ENCODE assay signal across 9 mouse cellular contexts in genomic region chr4:129113083-129113988, GRCm38 (mm10). TPM values are rescaled to one million over a fixed set of nuclear protein-coding genes. Genes with fewer than 3 reads are reported as not detected.
A peak's percentile ranks its signal among the peaks of the same experiment; 100 is the strongest.
DNase-seq lines count a peak whose midpoint lies in the region; ATAC-seq and TF ChIP-seq lines count a peak whose summit lies in the region.
"Had no signal": no experiment of that assay in that cellular context is flagged by ENCODE, and none has a peak within 500 bp of the region (broad histone marks: within the 10 kb centered on the region; RNA-seq: fewer than 3 reads in every experiment).

No protein-coding gene starts in this region.

- peak; percentile 96 for TF ChIP-seq CTCF in C2C12 (IDR thresholded peaks at IDR 0.05; ENCODE audit: control insufficient read depth, insufficient read depth, insufficient read length)
- TF ChIP-seq CTCF in liver, postnatal 0 days (IDR thresholded peaks at IDR 0.05; ENCODE audit: low read depth), result peak; percentile 98

- H3K9me3 ChIP-seq in liver, postnatal 0 days (ENCODE audit: low read length), result no peaks in the 10 kb centered on the region
- no peaks in the 10 kb centered on the region for H3K9me3 ChIP-seq in neural tube, embryonic 14.5 days (ENCODE audit: control insufficient read depth, low read length)
- H3K9me3 ChIP-seq: heart, embryonic 15.5 days had no signal

- ATAC-seq in liver, postnatal 0 days, result peak; percentile 70
- peak; percentile 88 for ATAC-seq in neural tube, embryonic 14.5 days (ENCODE audit: low read depth)

- no peak overlapping the region for H3ac ChIP-seq in C2C12 (ENCODE audit: control insufficient read depth, insufficient read length, low read depth)

- H3K27ac ChIP-seq in liver, postnatal 0 days (ENCODE audit: low read depth), result no peak overlapping the region
- H3K27ac ChIP-seq in neural tube, embryonic 14.5 days (ENCODE audit: low read depth, low read length), result no peak overlapping the region
- H3K27ac ChIP-seq: heart, embryonic 15.5 days had no signal

- H3K79me3 ChIP-seq in C2C12 (ENCODE audit: low read depth), result no peaks in the 10 kb centered on the region

- H3K27me3 ChIP-seq in C2C12 (ENCODE audit: control insufficient read depth, insufficient read depth, insufficient read length), result peaks cover 31% of the 10 kb centered on the region
- peaks cover 11% of the 10 kb centered on the region; the same call in 1 of the 2 replicates for H3K27me3 ChIP-seq in liver, postnatal 0 days (ENCODE audit: insufficient read depth, low read length)
- H3K27me3 ChIP-seq in neural tube, embryonic 14.5 days (ENCODE audit: control insufficient read depth, insufficient read depth, low read length), result no peaks in the 10 kb centered on the region

- no peak overlapping the region for H3K4me3 ChIP-seq in C2C12 (ENCODE audit: insufficient read depth, poor library complexity, severe bottlenecking)
- no peak overlapping the region for H3K4me3 ChIP-seq in liver, postnatal 0 days (ENCODE audit: low read depth, low read length)
- no peak overlapping the region for H3K4me3 ChIP-seq in neural tube, embryonic 14.5 days (ENCODE audit: low read depth, low read length)
- H3K4me3 ChIP-seq: heart, embryonic 15.5 days had no signal

- peak; percentile 19 for DNase-seq in adrenal gland, adult 2 months
- peak; percentile 77 for DNase-seq in embryo, embryonic 11.5 days (ENCODE audit: low read depth, low spot score)
- DNase-seq in heart, postnatal 4 days, result peak; percentile 77
- peak; percentile 88 to 95 for DNase-seq in layer of hippocampus, adult 18-20 months (ENCODE audit: low spot score in 2 of 2)
- DNase-seq in liver, postnatal 0 days, result peak; percentile 86
- peak; percentile 50 to 59 for DNase-seq in thymus, postnatal 10 days (ENCODE audit: low spot score in 2 of 2)

- no peaks in the 10 kb centered on the region for H3K79me2 ChIP-seq in C2C12 (ENCODE audit: control insufficient read depth, insufficient read depth)

- H3K4me1 ChIP-seq in liver, postnatal 0 days (ENCODE audit: insufficient read depth), result no peaks in the 10 kb centered on the region
- H3K4me1 ChIP-seq in neural tube, embryonic 14.5 days (ENCODE audit: control insufficient read depth, insufficient read depth, low read length), result peaks cover 8% of the 10 kb centered on the region; the same call in 1 of the 2 replicates
- H3K4me1 ChIP-seq: heart, embryonic 15.5 days had no signal

- WGBS in liver, postnatal 0 days (ENCODE audit: insufficient replicate concordance), result 35% methylated on average over 28 of the region's 28 CpGs
- WGBS in neural tube, embryonic 14.5 days, result 27% methylated on average over 28 of the region's 28 CpGs

- no peaks in the 10 kb centered on the region for H3K36me3 ChIP-seq in C2C12 (ENCODE audit: control insufficient read depth, insufficient read depth)
- H3K36me3 ChIP-seq in liver, postnatal 0 days (replicated peaks; ENCODE audit: insufficient read depth, low read length), result no peaks in the 10 kb centered on the region
- no peaks in the 10 kb centered on the region for H3K36me3 ChIP-seq in neural tube, embryonic 14.5 days (ENCODE audit: control insufficient read depth, insufficient read depth, low read length)
- H3K36me3 ChIP-seq: heart, embryonic 15.5 days had no signal

- no peak for TF ChIP-seq EP300 in liver, postnatal 0 days (IDR thresholded peaks at IDR 0.05; ENCODE audit: low read depth)

- no peak overlapping the region for H3K9ac ChIP-seq in liver, postnatal 0 days (replicated peaks)
- no peak overlapping the region for H3K9ac ChIP-seq in neural tube, embryonic 14.5 days (replicated peaks; ENCODE audit: low read depth, low read length)
- H3K9ac ChIP-seq: heart, embryonic 15.5 days had no signal

- H3K4me2 ChIP-seq in liver, postnatal 0 days (ENCODE audit: low read depth, low read length), result no peak overlapping the region
- no peak overlapping the region for H3K4me2 ChIP-seq in neural tube, embryonic 14.5 days (ENCODE audit: low read depth, low read length)

TF ChIP-seq in C2C12, 6 proteins besides CTCF, POLR2A, EP300 and RAD21:
- no peak for TF ChIP-seq USF1 (IDR thresholded peaks at IDR 0.05; ENCODE audit: low read depth)
- no peak for TF ChIP-seq CEBPB (IDR thresholded peaks at IDR 0.05; ENCODE audit: low read depth)
- TF ChIP-seq MYOD1 (IDR thresholded peaks at IDR 0.05; ENCODE audit: control insufficient read depth, insufficient read length, low read depth), result peak; percentile 71
- no peak for TF ChIP-seq MYOG (IDR thresholded peaks at IDR 0.05; ENCODE audit: control insufficient read depth, extremely low read depth, insufficient read length)
- no peak for TF ChIP-seq FOSL1 (IDR thresholded peaks at IDR 0.05; ENCODE audit: insufficient read depth, low read length, poor library complexity, severe bottlenecking)
- peak; percentile 78 for TF ChIP-seq MAX (IDR thresholded peaks at IDR 0.05)

RNA-seq across cellular contexts. Expression of gene Tmem54, which starts 8.0 kb away (rescaled TPM):
- polyA plus RNA-seq in C2C12 (2012; fragmentation: generic; extraction: Trizol), result 0.18 TPM
- not detected for total RNA-seq in adrenal gland, adult 2 months (2021)
- not detected in 2 replicates for polyA plus RNA-seq in adrenal gland, adult 2 months (2012; rRNA removed)
- total RNA-seq in heart, postnatal 4 days (2021), result not detected
- not detected for total RNA-seq in layer of hippocampus, adult 18-20 months (2021)
- polyA plus RNA-seq in liver, postnatal 0 days (2015; fragmentation: Nextera tagmentation; extraction: Ambion mirVana), result 0.26 TPM in 1 of 2 replicates, not detected in the other
- 0.32 TPM in 1 of 2 replicates, not detected in the other for polyA plus RNA-seq in neural tube, embryonic 14.5 days (2014; fragmentation: Nextera tagmentation; extraction: Ambion mirVana)

RNA-seq across cellular contexts. Expression of gene Hpca, which starts 8.5 kb away (rescaled TPM):
- not detected for polyA plus RNA-seq in C2C12 (2012; fragmentation: generic; extraction: Trizol)
- total RNA-seq in adrenal gland, adult 2 months (2021), result 1 to 10 TPM in 1 of 2 experiments, under 1 TPM in 1; 0.66 to 1.1 TPM
- polyA plus RNA-seq in adrenal gland, adult 2 months (2012; rRNA removed), result 1.4 and 2.6 TPM in 2 replicates
- under 1 TPM; 0.25 to 0.69 TPM for total RNA-seq in heart, postnatal 4 days (2021)
- 1,000 to 10,000 TPM; 2,309 to 2,704 TPM for total RNA-seq in layer of hippocampus, adult 18-20 months (2021)
- 0.18 and 0.40 TPM in 2 replicates for polyA plus RNA-seq in liver, postnatal 0 days (2015; fragmentation: Nextera tagmentation; extraction: Ambion mirVana)
- polyA plus RNA-seq in neural tube, embryonic 14.5 days (2014; fragmentation: Nextera tagmentation; extraction: Ambion mirVana), result 41.5 and 56.4 TPM in 2 replicates

RNA-seq across cellular contexts. Expression of gene Fndc5, which starts 23.5 kb away (rescaled TPM):
- polyA plus RNA-seq in C2C12 (2012; fragmentation: generic; extraction: Trizol), result 0.14 TPM
- 1 to 10 TPM; 3.1 to 7.4 TPM for total RNA-seq in adrenal gland, adult 2 months (2021)
- polyA plus RNA-seq in adrenal gland, adult 2 months (2012; rRNA removed), result 2.6 and 5.7 TPM in 2 replicates
- total RNA-seq in heart, postnatal 4 days (2021), result 100 to 1,000 TPM; 101 to 105 TPM
- total RNA-seq in layer of hippocampus, adult 18-20 months (2021), result 10 to 100 TPM; 75.5 to 84.2 TPM
- 0.32 and 0.52 TPM in 2 replicates for polyA plus RNA-seq in liver, postnatal 0 days (2015; fragmentation: Nextera tagmentation; extraction: Ambion mirVana)
- polyA plus RNA-seq in neural tube, embryonic 14.5 days (2014; fragmentation: Nextera tagmentation; extraction: Ambion mirVana), result 27.4 and 32.4 TPM in 2 replicates

RNA-seq across cellular contexts. Expression of gene Rnf19b, which starts 55.3 kb away (rescaled TPM):
- polyA plus RNA-seq in C2C12 (2012; fragmentation: generic; extraction: Trizol), result 53.5 TPM
- total RNA-seq in adrenal gland, adult 2 months (2021), result 10 to 100 TPM; 33.4 to 39.6 TPM
- polyA plus RNA-seq in adrenal gland, adult 2 months (2012; rRNA removed), result 69.1 and 74.7 TPM in 2 replicates
- total RNA-seq in heart, postnatal 4 days (2021), result 10 to 100 TPM; 27.0 to 27.9 TPM
- total RNA-seq in layer of hippocampus, adult 18-20 months (2021), result 10 to 100 TPM; 43.5 to 46.4 TPM
- polyA plus RNA-seq in liver, postnatal 0 days (2015; fragmentation: Nextera tagmentation; extraction: Ambion mirVana), result 5.5 and 6.0 TPM in 2 replicates
- 36.3 and 37.3 TPM in 2 replicates for polyA plus RNA-seq in neural tube, embryonic 14.5 days (2014; fragmentation: Nextera tagmentation; extraction: Ambion mirVana)

Comparison
In these comparisons a context has a peak if more than half of its experiments do, and no peak if none do; other contexts are left out.
1. DNase-seq: peak in every context shown above with its lines; median percentile 92 in layer of hippocampus, adult 18-20 months; 86 in liver, postnatal 0 days; 77 in embryo, embryonic 11.5 days; 77 in heart, postnatal 4 days; 54 in thymus, postnatal 10 days; 19 in adrenal gland, adult 2 months.
2. RNA of gene Hpca, which starts 8.5 kb away (polyA plus RNA-seq): 41.5 to 56.4 TPM in neural tube, embryonic 14.5 days; 1.4 to 2.6 TPM in adrenal gland, adult 2 months, 0.18 to 0.40 TPM in liver, postnatal 0 days and not detected in C2C12 (single experiment); every median in the first group is over 10 times any median in the second.